Mouse (Mus musculus): ENCODE measurements around the gene Lrrc31. TPM values are rescaled to one million over a fixed set of nuclear protein-coding genes. Genes with fewer than 3 reads are reported as not detected.

Lrrc31 gene
- polyA plus RNA-seq, 2 experiments, result 0.10 TPM

DNA sequence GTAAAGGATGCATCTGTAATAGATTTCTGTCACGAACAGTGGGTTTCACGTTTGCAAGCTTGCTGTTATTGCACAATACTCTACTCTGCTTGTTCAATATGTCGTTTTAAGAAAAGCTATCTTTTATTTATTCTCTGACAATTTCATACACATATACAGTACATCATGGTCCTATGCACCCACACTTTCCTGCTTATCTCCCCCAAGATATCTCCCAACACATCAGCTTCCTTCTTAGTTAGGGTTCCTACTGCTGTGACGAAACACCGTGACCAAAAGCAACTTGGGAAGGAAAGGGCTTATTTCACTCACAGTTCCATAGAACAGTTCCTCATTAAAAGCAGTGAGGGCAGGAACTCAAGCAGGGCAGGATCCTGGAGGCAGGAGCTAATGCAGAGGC, 43.7 kb downstream of the Lrrc31 start:
- no peaks in the 10 kb centered on the region for H3K9me3 ChIP-seq (ENCODE audit: control insufficient read depth, low read length)
- H3K27ac ChIP-seq (replicated peaks; ENCODE audit: low read depth, low read length), result no peak overlapping the region
- no peaks in the 10 kb centered on the region for H3K36me3 ChIP-seq (ENCODE audit: control insufficient read depth, insufficient read depth, low read length)
- no peak overlapping the region for H3K4me3 ChIP-seq (replicated peaks; ENCODE audit: low read length)
- no peak overlapping the region for H3K9ac ChIP-seq (ENCODE audit: low read depth, low read length, severe bottlenecking)
- no peaks in the 10 kb centered on the region; the same call in 1 of the 2 replicates for H3K4me1 ChIP-seq (ENCODE audit: control insufficient read depth, insufficient read depth, low read length)
- no peak overlapping the region for H3K4me2 ChIP-seq (replicated peaks; ENCODE audit: low read depth, low read length, severe bottlenecking)
- 84% methylated on average over 5 of the region's 5 CpGs for WGBS
- ATAC-seq (ENCODE audit: low FRiP score, low read depth) (no peak), DNase-seq (ENCODE audit: low spot score) (no peak)
- H3K27me3 ChIP-seq (ENCODE audit: control insufficient read depth, insufficient read depth, low read length), result no peaks in the 10 kb centered on the region
- TF ChIP-seq POLR2A (IDR thresholded peaks at IDR 0.05; ENCODE audit: borderline replicate concordance, extremely low read depth, insufficient read depth, insufficient read length), result no peak

DNA sequence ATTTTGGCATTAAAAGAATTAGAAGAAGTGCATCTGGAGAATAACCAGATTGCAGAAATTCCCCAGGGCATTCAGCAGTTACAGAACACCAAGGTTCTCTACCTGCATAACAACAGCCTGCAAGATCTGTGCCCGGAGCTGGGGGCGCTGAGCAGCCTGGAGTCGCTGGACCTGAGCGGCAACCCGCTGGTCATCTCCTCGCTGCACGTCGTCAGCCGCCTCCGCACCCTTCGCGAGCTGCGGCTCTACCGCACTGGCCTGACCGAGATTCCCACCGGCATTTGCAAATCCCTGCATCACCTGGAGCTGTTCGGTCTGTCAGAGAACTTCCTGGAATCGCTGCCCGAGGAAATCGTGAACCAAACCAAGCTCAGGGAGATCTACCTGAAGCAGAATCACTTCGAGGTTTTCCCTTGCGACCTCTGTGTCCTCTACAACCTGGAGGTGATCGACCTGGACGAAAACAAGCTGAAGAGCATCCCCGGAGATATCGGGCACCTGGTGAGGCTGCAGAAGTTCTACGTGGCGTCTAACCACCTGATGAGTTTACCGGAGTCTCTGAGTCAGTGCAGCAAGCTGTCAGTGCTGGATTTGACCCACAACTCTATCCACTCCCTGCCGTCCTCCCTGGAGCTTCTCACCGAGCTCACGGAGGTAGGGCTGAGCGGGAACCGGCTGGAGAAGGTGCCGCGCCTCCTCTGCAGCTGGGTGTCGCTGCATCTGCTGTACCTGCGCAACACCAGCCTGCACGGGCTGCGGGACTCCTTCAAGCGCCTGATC, 49.4 kb downstream of the Lrrc31 start:
- no peak for DNase-seq (ENCODE audit: low spot score)
- H3K4me3 ChIP-seq (replicated peaks; ENCODE audit: low read length), result peak overlapping the region; percentile 43
- no peaks in the 10 kb centered on the region for H3K9me3 ChIP-seq (ENCODE audit: control insufficient read depth, low read length)
- no peaks in the 10 kb centered on the region for H3K36me3 ChIP-seq (ENCODE audit: control insufficient read depth, insufficient read depth, low read length)
- no peak for ATAC-seq (ENCODE audit: low FRiP score, low read depth)
- no peaks in the 10 kb centered on the region for H3K27me3 ChIP-seq (ENCODE audit: control insufficient read depth, insufficient read depth, low read length)
- peak overlapping the region; percentile 80 for H3K4me2 ChIP-seq (replicated peaks; ENCODE audit: low read depth, low read length, severe bottlenecking)
- H3K9ac ChIP-seq (ENCODE audit: low read depth, low read length, severe bottlenecking), result peak overlapping the region; percentile 47
- no peak for TF ChIP-seq POLR2A (IDR thresholded peaks at IDR 0.05; ENCODE audit: borderline replicate concordance, extremely low read depth, insufficient read depth, insufficient read length)
- WGBS, result under 1% methylated on average over 41 of the region's 41 CpGs
- H3K4me1 ChIP-seq (ENCODE audit: control insufficient read depth, insufficient read depth, low read length), result peaks cover 4% of the 10 kb centered on the region; the same call in 1 of the 2 replicates
- no peak overlapping the region for H3K27ac ChIP-seq (replicated peaks; ENCODE audit: low read depth, low read length)

DNA sequence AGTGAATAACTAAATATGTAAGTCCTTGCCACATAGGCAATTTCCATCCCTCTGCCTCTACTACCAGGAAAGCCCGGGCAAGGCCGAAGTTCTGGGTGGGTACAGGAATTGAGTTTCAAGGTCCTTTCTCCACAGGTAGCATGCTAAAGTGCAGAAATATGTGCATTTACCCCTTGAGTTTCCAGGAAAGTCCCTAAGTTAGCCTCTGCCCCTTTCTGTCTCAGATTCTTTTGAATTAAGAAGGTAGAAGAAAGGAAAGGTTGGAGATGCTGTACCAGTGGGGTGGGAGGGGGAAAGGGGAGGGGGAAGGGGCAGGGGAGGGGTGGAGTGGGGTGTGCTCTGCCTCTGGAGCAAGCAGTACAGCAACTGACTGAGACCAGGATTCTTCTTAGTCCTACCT, 51.2 kb downstream of the Lrrc31 start:
- Histone ChIP-seq H3K9ac (ENCODE audit: low read depth, low read length, severe bottlenecking) (no peak overlapping the region), H3K4me1 (ENCODE audit: control insufficient read depth, insufficient read depth, low read length) (peaks cover 4% of the 10 kb centered on the region; the same call in 1 of the 2 replicates), H3K27ac (replicated peaks; ENCODE audit: low read depth, low read length) (no peak overlapping the region), H3K36me3 (ENCODE audit: control insufficient read depth, insufficient read depth, low read length) (no peaks in the 10 kb centered on the region), H3K27me3 (ENCODE audit: control insufficient read depth, insufficient read depth, low read length) (no peaks in the 10 kb centered on the region), H3K4me3 (replicated peaks; ENCODE audit: low read length) (no peak overlapping the region), H3K4me2 (replicated peaks; ENCODE audit: low read depth, low read length, severe bottlenecking) (no peak overlapping the region), H3K9me3 (ENCODE audit: control insufficient read depth, low read length) (no peaks in the 10 kb centered on the region)
- DNase-seq (ENCODE audit: low spot score), result no peak
- ATAC-seq (ENCODE audit: low FRiP score, low read depth), result no peak
- 87% methylated on average over 2 of the region's 2 CpGs for WGBS
- no peak for TF ChIP-seq POLR2A (IDR thresholded peaks at IDR 0.05; ENCODE audit: borderline replicate concordance, extremely low read depth, insufficient read depth, insufficient read length)

DNA sequence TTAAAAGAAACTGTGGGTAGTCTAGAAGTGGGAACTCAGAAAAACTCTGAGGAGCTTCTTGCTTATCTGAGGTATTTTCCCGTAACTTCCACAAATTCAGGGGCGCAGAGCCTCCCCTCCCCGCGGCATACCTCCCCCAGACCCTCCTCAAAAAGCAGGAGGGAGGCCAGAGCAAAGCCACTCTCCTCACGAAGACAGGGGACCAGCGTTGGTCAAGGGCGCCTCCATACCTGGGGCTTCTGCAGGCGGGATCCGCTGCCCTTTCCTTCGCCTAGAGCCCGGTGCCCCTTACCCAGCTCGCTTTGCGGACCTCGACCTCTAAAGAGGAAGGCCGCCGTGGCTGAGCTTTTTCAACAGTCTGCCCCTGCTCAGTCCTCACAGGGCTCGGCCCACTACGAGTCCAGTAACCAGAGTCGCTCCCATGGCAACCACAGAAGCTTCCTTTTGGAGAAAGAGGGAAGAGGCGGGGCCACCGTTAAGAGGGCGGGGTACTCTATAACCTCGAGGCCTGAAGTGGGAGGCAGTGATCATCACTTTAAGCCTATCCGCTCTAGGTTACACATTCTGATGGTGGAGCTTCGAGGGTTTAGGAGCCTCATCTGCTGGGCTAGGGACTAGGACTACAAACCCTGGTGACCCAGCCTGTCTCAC, 52.1 kb downstream of the Lrrc31 start, which contains the start of gene Lrrc34:
Gene Lrrc34 (minus strand): TSS at position 430 of the 651 bp plus-strand sequence.
- DNase-seq (ENCODE audit: low spot score), result peak; percentile 68
- Histone ChIP-seq H3K36me3 (ENCODE audit: control insufficient read depth, insufficient read depth, low read length) (no peaks in the 10 kb centered on the region), H3K4me2 (replicated peaks; ENCODE audit: low read depth, low read length, severe bottlenecking) (peak within 1 kb of the TSS; percentile 78), H3K27ac (replicated peaks; ENCODE audit: low read depth, low read length) (no peak within 1 kb of the TSS), H3K9ac (ENCODE audit: low read depth, low read length, severe bottlenecking) (peak within 1 kb of the TSS; percentile 49), H3K9me3 (ENCODE audit: control insufficient read depth, low read length) (no peaks in the 10 kb centered on the region), H3K4me3 (replicated peaks; ENCODE audit: low read length) (peak within 1 kb of the TSS; percentile 36), H3K4me1 (ENCODE audit: control insufficient read depth, insufficient read depth, low read length) (peaks cover 4% of the 10 kb centered on the region; the same call in 1 of the 2 replicates), H3K27me3 (ENCODE audit: control insufficient read depth, insufficient read depth, low read length) (no peaks in the 10 kb centered on the region)
- 3% methylated on average over 20 of the region's 25 CpGs for WGBS
- no peak for TF ChIP-seq POLR2A (IDR thresholded peaks at IDR 0.05; ENCODE audit: borderline replicate concordance, extremely low read depth, insufficient read depth, insufficient read length)
- ATAC-seq (ENCODE audit: low FRiP score, low read depth), result peak; percentile 86

DNA sequence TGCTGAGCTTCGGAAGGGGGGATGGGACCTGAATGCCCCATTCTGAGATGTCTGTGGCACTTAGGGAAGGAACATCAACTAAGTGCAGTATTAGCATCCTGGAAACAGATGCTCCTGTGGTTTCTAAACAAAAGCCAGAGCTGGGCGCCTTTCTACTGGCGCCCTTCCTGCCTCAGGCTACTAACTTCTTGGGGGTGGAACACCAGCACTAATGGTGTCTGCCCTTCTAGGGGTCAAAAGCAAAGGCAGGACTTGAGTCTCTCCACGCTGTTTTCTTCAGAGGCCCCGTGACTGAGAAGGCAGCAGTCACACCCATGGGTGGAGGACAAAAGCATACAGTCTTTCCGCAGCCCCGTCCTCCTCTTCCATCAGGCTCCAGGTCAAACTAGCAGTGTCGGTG, 52.9 kb downstream of the Lrrc31 start:
- Histone ChIP-seq H3K4me3 (replicated peaks; ENCODE audit: low read length) (no peak overlapping the region), H3K9me3 (ENCODE audit: control insufficient read depth, low read length) (no peaks in the 10 kb centered on the region), H3K4me1 (ENCODE audit: control insufficient read depth, insufficient read depth, low read length) (peaks cover 4% of the 10 kb centered on the region; the same call in 1 of the 2 replicates), H3K4me2 (replicated peaks; ENCODE audit: low read depth, low read length, severe bottlenecking) (no peak overlapping the region), H3K9ac (ENCODE audit: low read depth, low read length, severe bottlenecking) (no peak overlapping the region), H3K27me3 (ENCODE audit: control insufficient read depth, insufficient read depth, low read length) (no peaks in the 10 kb centered on the region), H3K36me3 (ENCODE audit: control insufficient read depth, insufficient read depth, low read length) (no peaks in the 10 kb centered on the region), H3K27ac (replicated peaks; ENCODE audit: low read depth, low read length) (no peak overlapping the region)
- DNase-seq (ENCODE audit: low spot score) (no peak), ATAC-seq (ENCODE audit: low FRiP score, low read depth) (no peak)
- WGBS, result 47% methylated on average over 8 of the region's 8 CpGs
- no peak for TF ChIP-seq POLR2A (IDR thresholded peaks at IDR 0.05; ENCODE audit: borderline replicate concordance, extremely low read depth, insufficient read depth, insufficient read length)
